Mouse (Mus musculus): Measurements from ENCODE around the gene Sdccag8. TPM values are rescaled to one million over a fixed set of nuclear protein-coding genes. Genes with fewer than 3 reads are reported as not detected.

Sdccag8 gene
- total and polyA plus RNA-seq, 2 experiments, result 2.3 to 9.5 TPM

GRCm38 (mm10) chr1:176973356-176974088 is 159.1 kb downstream of the Sdccag8 start:
- 91% methylated on average over 6 of the region's 6 CpGs for WGBS
- peaks cover 2% of the 10 kb centered on the region; the same call in 1 of the 2 replicates for H3K4me1 ChIP-seq (ENCODE audit: control insufficient read depth, insufficient read depth, low read length)
- TF ChIP-seq CTCF (IDR thresholded peaks at IDR 0.05; ENCODE audit: low read depth, low read length) (no peak), POLR2A (IDR thresholded peaks at IDR 0.05; ENCODE audit: extremely low read depth, insufficient read depth, low read length) (no peak)

DNA sequence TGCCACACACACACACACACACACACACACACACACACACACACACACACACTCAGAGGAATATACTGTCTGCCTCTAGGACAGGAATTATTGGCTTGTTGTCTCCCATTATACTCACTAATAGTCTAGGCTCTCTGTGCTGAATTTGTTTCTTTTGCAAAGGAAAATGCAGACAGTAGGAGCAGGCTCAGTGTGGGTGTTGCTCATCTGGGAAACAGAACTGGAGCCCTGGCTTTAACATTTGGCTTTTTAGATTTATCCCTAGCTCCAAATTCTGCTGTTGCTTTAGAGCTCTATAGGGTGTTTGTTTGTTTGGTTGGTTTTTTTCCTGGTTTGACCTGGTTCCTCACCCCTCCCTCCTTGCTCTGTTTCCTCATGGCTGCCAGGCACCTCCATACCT is 164.8 kb downstream of the Sdccag8 start:
- H3K36me3 ChIP-seq (ENCODE audit: control insufficient read depth, insufficient read depth, low read length), result no peaks in the 10 kb centered on the region
- no peak overlapping the region for H3K4me3 ChIP-seq (ENCODE audit: insufficient read depth, low read depth, low read length)
- no peak overlapping the region for H3K9ac ChIP-seq (ENCODE audit: low read depth, low read length)
- no peak for TF ChIP-seq POLR2A (IDR thresholded peaks at IDR 0.05; ENCODE audit: extremely low read depth, insufficient read depth, low read length)
- TF ChIP-seq CTCF (IDR thresholded peaks at IDR 0.05; ENCODE audit: low read depth, low read length), result no peak
- H3K79me2 ChIP-seq (ENCODE audit: control insufficient read depth, insufficient read depth, low read length), result no peaks in the 10 kb centered on the region
- no peak for DNase-seq (ENCODE audit: extremely low read depth, low read depth, low spot score)
- no peaks in the 10 kb centered on the region for H3K27me3 ChIP-seq (ENCODE audit: control insufficient read depth, insufficient read depth, low read length)
- H3K4me1 ChIP-seq (ENCODE audit: control insufficient read depth, insufficient read depth, low read length), result peaks cover 8% of the 10 kb centered on the region
- H3K27ac ChIP-seq (replicated peaks; ENCODE audit: insufficient read depth, low read depth, low read length), result no peak overlapping the region

More at GRCm38 (mm10) chr1:176973356-176974088, 159.1 kb downstream of the Sdccag8 start:
- H3K27me3 ChIP-seq (ENCODE audit: control insufficient read depth, insufficient read depth, low read length), result no peaks in the 10 kb centered on the region
- DNase-seq (ENCODE audit: extremely low read depth, low read depth, low spot score), result no peak
- H3K4me3 ChIP-seq (ENCODE audit: insufficient read depth, low read depth, low read length), result no peak overlapping the region
- no peak overlapping the region for H3K27ac ChIP-seq (replicated peaks; ENCODE audit: insufficient read depth, low read depth, low read length)
- H3K9ac ChIP-seq (ENCODE audit: low read depth, low read length), result no peak overlapping the region
- no peaks in the 10 kb centered on the region for H3K79me2 ChIP-seq (ENCODE audit: control insufficient read depth, insufficient read depth, low read length)
- H3K36me3 ChIP-seq (ENCODE audit: control insufficient read depth, insufficient read depth, low read length), result no peaks in the 10 kb centered on the region

GRCm38 (mm10) chr1:176980140-176980539 is 165.7 kb downstream of the Sdccag8 start:
- no peak overlapping the region for H3K27ac ChIP-seq (replicated peaks; ENCODE audit: insufficient read depth, low read depth, low read length)
- peaks cover 8% of the 10 kb centered on the region for H3K4me1 ChIP-seq (ENCODE audit: control insufficient read depth, insufficient read depth, low read length)
- no peaks in the 10 kb centered on the region for H3K27me3 ChIP-seq (ENCODE audit: control insufficient read depth, insufficient read depth, low read length)
- 94% methylated on average over 5 of the region's 5 CpGs for whole genome bisulfite sequencing
- DNase-seq (ENCODE audit: extremely low read depth, low read depth, low spot score), result no peak
- no peak overlapping the region for H3K4me3 ChIP-seq (ENCODE audit: insufficient read depth, low read depth, low read length)
- no peak for TF ChIP-seq CTCF (IDR thresholded peaks at IDR 0.05; ENCODE audit: low read depth, low read length)
- no peak for TF ChIP-seq POLR2A (IDR thresholded peaks at IDR 0.05; ENCODE audit: extremely low read depth, insufficient read depth, low read length)
- no peak overlapping the region for H3K9ac ChIP-seq (ENCODE audit: low read depth, low read length)
- no peaks in the 10 kb centered on the region for H3K36me3 ChIP-seq (ENCODE audit: control insufficient read depth, insufficient read depth, low read length)
- H3K79me2 ChIP-seq (ENCODE audit: control insufficient read depth, insufficient read depth, low read length), result no peaks in the 10 kb centered on the region

DNA sequence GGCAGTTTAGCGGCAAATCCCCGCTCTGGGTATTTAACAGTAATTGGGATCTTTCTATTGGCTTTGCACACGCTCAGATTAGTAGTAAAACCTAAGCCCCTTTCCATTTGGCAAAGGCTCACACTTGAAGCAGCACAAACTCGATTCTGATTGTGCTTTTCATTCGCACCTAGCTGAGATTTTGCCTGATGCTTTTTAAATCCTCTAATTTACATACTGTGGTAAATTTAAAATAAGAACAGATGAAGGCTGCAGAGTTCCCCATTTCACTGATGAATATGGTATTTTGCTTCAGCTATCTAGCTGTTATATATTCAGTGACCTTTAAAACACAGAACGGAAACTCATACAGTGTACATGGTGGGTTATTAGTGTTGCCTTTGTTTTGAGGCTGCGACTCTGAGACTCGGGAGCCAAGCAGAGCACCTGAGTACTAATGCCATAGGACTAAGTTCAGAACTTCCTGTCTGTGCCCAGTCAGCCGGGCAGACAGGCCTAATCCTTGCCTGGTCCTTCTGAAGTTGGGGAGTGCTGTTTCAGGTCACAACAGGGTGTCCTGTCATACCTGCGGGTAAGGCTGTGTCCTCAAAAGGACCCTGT is 166.4 kb downstream of the Sdccag8 start:
- Histone ChIP-seq H3K27ac (replicated peaks; ENCODE audit: insufficient read depth, low read depth, low read length) (no peak overlapping the region), H3K9ac (ENCODE audit: low read depth, low read length) (no peak overlapping the region), H3K4me1 (ENCODE audit: control insufficient read depth, insufficient read depth, low read length) (peaks cover 8% of the 10 kb centered on the region), H3K4me3 (ENCODE audit: insufficient read depth, low read depth, low read length) (no peak overlapping the region), H3K79me2 (ENCODE audit: control insufficient read depth, insufficient read depth, low read length) (no peaks in the 10 kb centered on the region), H3K36me3 (ENCODE audit: control insufficient read depth, insufficient read depth, low read length) (no peaks in the 10 kb centered on the region), H3K27me3 (ENCODE audit: control insufficient read depth, insufficient read depth, low read length) (no peaks in the 10 kb centered on the region)
- 95% methylated on average over 10 of the region's 10 CpGs for WGBS
- no peak for TF ChIP-seq CTCF (IDR thresholded peaks at IDR 0.05; ENCODE audit: low read depth, low read length)
- DNase-seq (ENCODE audit: extremely low read depth, low read depth, low spot score), result no peak

DNA sequence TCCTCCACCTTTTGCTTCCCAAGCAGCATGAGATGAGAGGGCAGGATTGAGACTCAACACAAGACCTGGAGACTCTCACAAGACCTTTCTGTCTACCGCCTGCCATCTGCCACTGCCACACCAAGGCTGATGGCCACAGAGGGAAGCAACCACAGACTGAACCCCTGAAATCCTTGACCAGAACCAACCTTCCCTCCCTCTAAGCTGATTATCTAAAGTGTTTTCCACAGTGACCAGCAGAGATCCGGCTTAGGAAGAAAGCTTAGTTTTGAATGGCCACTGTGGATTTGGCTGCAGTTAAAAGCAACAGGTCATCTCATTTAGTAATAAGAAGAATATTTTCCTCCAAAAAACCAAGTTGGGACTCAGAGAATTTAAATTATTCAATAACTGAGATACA is 167.1 kb downstream of the Sdccag8 start:
- Histone ChIP-seq H3K9ac (ENCODE audit: low read depth, low read length) (no peak overlapping the region), H3K4me3 (ENCODE audit: insufficient read depth, low read depth, low read length) (no peak overlapping the region), H3K79me2 (ENCODE audit: control insufficient read depth, insufficient read depth, low read length) (no peaks in the 10 kb centered on the region), H3K36me3 (ENCODE audit: control insufficient read depth, insufficient read depth, low read length) (no peaks in the 10 kb centered on the region), H3K4me1 (ENCODE audit: control insufficient read depth, insufficient read depth, low read length) (peaks cover 8% of the 10 kb centered on the region), H3K27me3 (ENCODE audit: control insufficient read depth, insufficient read depth, low read length) (no peaks in the 10 kb centered on the region), H3K27ac (replicated peaks; ENCODE audit: insufficient read depth, low read depth, low read length) (no peak overlapping the region)
- WGBS, result 98% methylated on average over 2 of the region's 2 CpGs
- DNase-seq (ENCODE audit: extremely low read depth, low read depth, low spot score), result no peak
- TF ChIP-seq POLR2A (IDR thresholded peaks at IDR 0.05; ENCODE audit: extremely low read depth, insufficient read depth, low read length) (no peak), CTCF (IDR thresholded peaks at IDR 0.05; ENCODE audit: low read depth, low read length) (no peak)

- peak; percentile 86 for DNase-seq (ENCODE audit: extremely low read depth, low read depth, low spot score)
- TF ChIP-seq POLR2A (IDR thresholded peaks at IDR 0.05; ENCODE audit: extremely low read depth, insufficient read depth, low read length), result no peak
- no peak for TF ChIP-seq CTCF (IDR thresholded peaks at IDR 0.05; ENCODE audit: low read depth, low read length)
- Histone ChIP-seq H3K27me3 (ENCODE audit: control insufficient read depth, insufficient read depth, low read length) (no peaks in the 10 kb centered on the region), H3K4me3 (ENCODE audit: insufficient read depth, low read depth, low read length) (no peak overlapping the region), H3K9ac (ENCODE audit: low read depth, low read length) (no peak overlapping the region), H3K79me2 (ENCODE audit: control insufficient read depth, insufficient read depth, low read length) (no peaks in the 10 kb centered on the region), H3K27ac (replicated peaks; ENCODE audit: insufficient read depth, low read depth, low read length) (peak overlapping the region; percentile 23), H3K4me1 (ENCODE audit: control insufficient read depth, insufficient read depth, low read length) (peaks cover 8% of the 10 kb centered on the region), H3K36me3 (ENCODE audit: control insufficient read depth, insufficient read depth, low read length) (no peaks in the 10 kb centered on the region)
- 41% methylated on average over 8 of the region's 8 CpGs for WGBS
These were observed 168.2 kb downstream of the Sdccag8 start for GRCm38 (mm10) chr1:176982671-176983070.

All from liver, adult 2 months (tissue).